ENCODE assay signal across 28 mouse cellular contexts in the genomic region with DNA sequence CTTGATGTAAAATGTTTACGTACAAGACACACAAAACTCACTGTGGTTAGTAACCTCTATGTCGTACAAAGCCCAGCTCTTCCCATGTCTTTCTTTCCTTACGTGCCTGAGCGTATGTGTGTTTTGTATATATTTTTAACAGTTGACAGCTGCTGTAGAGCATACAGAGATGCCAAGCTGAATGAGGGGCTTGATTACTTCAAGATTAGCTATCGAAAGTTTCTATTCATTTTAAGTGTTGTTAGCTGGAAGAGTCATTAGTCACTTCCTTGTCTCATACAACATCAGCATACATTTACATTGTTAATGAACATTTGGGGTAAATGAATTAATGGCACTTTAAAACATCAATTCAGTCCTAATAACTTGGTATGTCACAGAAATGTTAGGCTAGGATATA.
"Had no signal": no experiment of that assay in that cellular context is flagged by ENCODE, and none has a peak within 500 bp of the region (broad histone marks: within the 10 kb centered on the region; RNA-seq: fewer than 3 reads in every experiment).

No protein-coding gene starts in this region.

- H3K27me3 ChIP-seq: heart, embryonic 12.5 days; hindbrain, embryonic 12.5 days; intestine, embryonic 15.5 days; kidney, embryonic 15.5 days; limb, embryonic 13.5 days; limb, embryonic 15.5 days; liver, embryonic 12.5 days had no signal

- H3K4me3 ChIP-seq: gastrocnemius, adult 2 months; heart, embryonic 10.5 days; heart, embryonic 12.5 days; hindbrain, embryonic 10.5 days; hindbrain, embryonic 12.5 days; intestine, embryonic 15.5 days; kidney, embryonic 15.5 days; limb, embryonic 13.5 days; limb, embryonic 15.5 days; liver, embryonic 12.5 days had no signal

- H3K4me1 ChIP-seq: heart, embryonic 10.5 days; heart, embryonic 12.5 days; hindbrain, embryonic 10.5 days; hindbrain, embryonic 12.5 days; intestine, embryonic 15.5 days; kidney, embryonic 15.5 days; limb, embryonic 13.5 days; limb, embryonic 15.5 days; liver, embryonic 12.5 days had no signal

- H3K36me3 ChIP-seq: heart, embryonic 10.5 days; heart, embryonic 12.5 days; hindbrain, embryonic 10.5 days; hindbrain, embryonic 12.5 days; intestine, embryonic 15.5 days; kidney, embryonic 15.5 days; limb, embryonic 13.5 days; limb, embryonic 15.5 days; liver, embryonic 12.5 days had no signal

- H3K4me2 ChIP-seq: heart, embryonic 12.5 days; hindbrain, embryonic 12.5 days; hindbrain, embryonic 14.5 days; intestine, embryonic 15.5 days; kidney, embryonic 15.5 days; limb, embryonic 13.5 days; limb, embryonic 15.5 days; liver, embryonic 12.5 days had no signal

- DNase-seq: gastrocnemius, adult 2 months; gastrocnemius, postnatal 10 days; gastrocnemius, postnatal 25 days; heart, adult 18-20 months; heart, postnatal 10 days; heart, postnatal 4 days; kidney, adult 18-20 months; kidney, adult 9 months; kidney, postnatal 14 days; kidney, postnatal 36 days; layer of hippocampus, adult 9-11 months; layer of hippocampus, postnatal 36 days; left cerebral cortex, postnatal 4 days had no signal

- H3K9me3 ChIP-seq: heart, embryonic 10.5 days; heart, embryonic 12.5 days; hindbrain, embryonic 10.5 days; hindbrain, embryonic 12.5 days; intestine, embryonic 15.5 days; kidney, embryonic 15.5 days; limb, embryonic 13.5 days; limb, embryonic 15.5 days; liver, embryonic 12.5 days had no signal

- ATAC-seq: hindbrain, embryonic 16.5 days; inflammation-experienced regulatory T-cells, adult 6 months; intestine, embryonic 15.5 days; intestine, postnatal 0 days; liver, embryonic 12.5 days had no signal

- H3K27ac ChIP-seq: gastrocnemius, adult 2 months; heart, embryonic 10.5 days; hindbrain, embryonic 10.5 days; hindbrain, embryonic 12.5 days; hindbrain, embryonic 14.5 days; intestine, embryonic 15.5 days; kidney, embryonic 15.5 days; kidney, postnatal 0 days; limb, embryonic 13.5 days; limb, embryonic 15.5 days; liver, embryonic 12.5 days; liver, embryonic 14.5 days had no signal

- H3K9ac ChIP-seq: heart, embryonic 12.5 days; hindbrain, embryonic 12.5 days; hindbrain, embryonic 14.5 days; intestine, embryonic 15.5 days; kidney, embryonic 15.5 days; limb, embryonic 13.5 days; limb, embryonic 15.5 days; liver, embryonic 12.5 days; liver, embryonic 14.5 days had no signal
